Mouse (Mus musculus) ES-Bruce4 (cell line): ENCODE measurements around the gene Doc2a.
"Not testable (repeated sequence)": the region's sequence is repeated elsewhere in the genome, so short reads cannot be mapped to it uniquely, and the experiment has no call there.

Experiments used
- CTCF ChIP-seq: IDR thresholded peaks from one replicate; pipeline ENCODE4 v1.8.1; 2011; ENCODE audit warnings: low read depth, low read length
- POLR2A ChIP-seq: IDR thresholded peaks from one replicate; pipeline ENCODE4 v1.8.1; 2011; ENCODE audit warnings: low read length; ENCODE audit not compliant: insufficient read depth

DNA sequence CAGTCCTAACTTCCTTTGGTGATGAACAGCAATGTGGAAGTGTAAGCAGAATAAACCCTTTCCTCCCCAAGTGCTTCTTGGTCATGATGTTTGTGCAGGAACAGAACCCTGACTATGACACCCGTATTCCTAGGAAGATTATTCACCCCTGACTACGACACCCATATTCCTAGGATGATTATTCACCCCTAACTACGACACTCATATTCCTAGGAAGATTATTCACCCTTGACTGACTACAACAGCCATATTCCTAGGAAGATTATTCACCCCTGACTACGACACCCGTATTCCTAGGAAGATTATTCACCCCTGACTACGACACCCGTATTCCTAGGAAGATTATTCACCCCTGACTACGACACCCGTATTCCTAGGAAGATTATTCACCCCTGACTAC is 52.6 kb downstream of the Doc2a start:
- TF ChIP-seq CTCF, POLR2A: not testable (repeated sequence)
